Mouse (Mus musculus): Measurements from ENCODE around the gene Slc39a11. TPM values are rescaled to one million over a fixed set of nuclear protein-coding genes. Genes with fewer than 3 reads are reported as not detected.

The Slc39a11 gene
- total RNA-seq, 2 experiments from 2014 or later: 23.9 to 26.0 TPM

DNA sequence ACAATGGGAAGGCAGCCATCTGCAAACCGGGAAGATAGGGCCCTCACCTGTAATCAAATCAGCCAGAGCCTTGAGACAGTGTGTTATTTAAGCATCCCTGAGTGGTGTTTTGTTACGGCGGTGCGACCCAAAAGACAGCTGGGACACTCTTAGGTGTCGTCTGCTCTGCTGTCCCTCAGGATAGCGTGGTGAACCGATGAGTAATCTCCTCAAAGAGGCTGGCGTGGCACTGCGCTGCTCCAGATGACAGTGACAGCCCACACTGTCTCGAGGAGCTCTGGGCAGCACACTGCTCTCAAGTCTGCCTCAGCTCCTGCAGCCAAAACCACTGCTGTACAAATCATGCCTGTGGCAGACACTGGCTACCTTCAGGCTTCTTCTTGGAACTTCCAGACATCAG, 133.7 kb downstream of the Slc39a11 start:
- no peak for DNase-seq (ENCODE audit: low spot score in 2 of 2)

DNA sequence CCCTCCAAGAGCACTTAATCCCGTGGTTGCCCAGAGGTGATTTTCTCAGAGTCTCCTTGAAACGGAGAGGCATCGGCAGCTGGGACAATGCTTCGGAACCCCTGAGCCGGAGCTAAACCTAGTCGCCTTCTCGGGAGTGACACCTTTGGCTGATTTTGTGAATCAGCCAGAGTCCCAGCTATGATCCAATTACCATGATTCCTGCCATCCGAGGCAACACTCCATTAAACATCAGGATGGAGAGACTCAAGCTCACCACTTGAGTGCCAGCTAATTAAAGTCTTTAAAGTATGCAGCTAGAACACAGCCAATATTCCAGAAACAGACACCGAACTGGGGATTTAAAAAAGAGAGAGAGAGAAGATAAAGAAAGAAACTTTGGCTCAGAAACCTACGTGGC, 136.9 kb downstream of the Slc39a11 start:
- no peak for DNase-seq (ENCODE audit: low spot score in 2 of 2)

DNA sequence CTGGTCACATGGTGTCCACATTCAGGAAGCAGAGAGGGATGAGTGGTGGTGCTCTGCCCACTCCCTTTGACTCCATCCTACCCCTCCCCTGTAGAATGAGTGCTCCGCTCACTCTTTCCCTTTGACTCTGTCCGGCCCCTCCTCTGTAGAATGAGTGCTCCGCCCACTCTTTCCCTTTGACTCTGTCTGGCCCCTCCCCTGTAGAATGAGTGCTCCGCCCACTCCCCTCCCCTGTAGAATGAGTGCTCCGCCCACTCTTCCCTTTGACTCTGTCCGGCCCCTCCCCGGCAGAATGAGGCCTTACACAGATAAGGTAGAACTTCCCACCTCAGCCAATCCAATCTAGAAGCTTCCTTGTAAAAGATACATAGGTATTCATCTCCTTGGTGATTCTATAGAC, 137.7 kb downstream of the Slc39a11 start:
- DNase-seq (ENCODE audit: low spot score in 2 of 2): no peak

DNA sequence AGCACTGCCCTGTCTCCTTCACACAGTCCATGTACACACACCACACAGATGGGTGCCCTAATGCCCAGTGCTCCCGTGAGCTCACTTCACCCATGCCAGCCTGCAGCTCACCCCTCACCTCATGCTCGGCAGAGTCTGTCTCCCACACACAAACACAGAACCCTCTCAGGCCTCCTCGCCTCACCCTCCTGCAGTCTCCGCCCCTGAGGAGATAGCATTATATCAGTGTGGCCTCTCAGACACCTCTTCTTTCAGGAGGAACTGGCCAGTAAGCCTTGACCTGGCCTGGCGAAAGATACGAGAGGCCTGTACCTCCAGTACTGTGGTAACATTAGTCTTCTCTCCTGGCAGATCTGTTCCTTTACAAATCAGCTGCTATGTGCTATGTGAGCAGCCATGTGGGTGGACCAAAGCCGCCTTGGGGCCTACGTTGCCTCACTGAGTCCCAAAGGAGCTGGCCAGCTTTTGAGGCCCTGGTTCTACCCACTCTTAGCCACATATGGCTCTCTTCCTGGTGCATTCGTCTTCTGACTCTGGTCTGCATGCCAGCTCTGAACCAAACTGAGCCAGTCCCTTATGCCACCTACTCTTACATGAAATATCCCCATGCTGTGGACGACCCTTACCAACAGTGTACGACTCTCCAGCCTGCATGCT, 138.8 kb downstream of the Slc39a11 start:
- no peak for DNase-seq (ENCODE audit: low spot score in 2 of 2)

DNA sequence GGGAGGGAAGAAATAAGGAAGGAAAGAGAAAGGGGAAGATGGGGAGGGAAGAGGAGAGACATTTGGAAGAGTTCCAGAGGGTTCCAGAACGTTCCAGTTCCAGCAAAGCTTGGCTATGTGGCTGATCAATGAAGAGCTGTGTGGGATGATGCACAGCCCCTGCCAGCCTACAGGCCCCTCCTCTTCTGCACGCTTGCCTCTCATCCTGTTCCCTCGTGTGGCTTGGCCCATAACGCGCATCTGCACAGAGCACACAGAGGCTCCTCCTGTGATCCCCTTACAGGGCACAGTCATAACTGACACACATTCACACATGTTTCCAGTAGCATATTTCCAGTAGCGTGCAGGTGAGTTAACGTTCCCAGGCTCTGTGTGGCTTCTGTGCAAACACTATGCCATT, 139.6 kb downstream of the Slc39a11 start:
- no peak for DNase-seq (ENCODE audit: low spot score in 2 of 2)

DNA sequence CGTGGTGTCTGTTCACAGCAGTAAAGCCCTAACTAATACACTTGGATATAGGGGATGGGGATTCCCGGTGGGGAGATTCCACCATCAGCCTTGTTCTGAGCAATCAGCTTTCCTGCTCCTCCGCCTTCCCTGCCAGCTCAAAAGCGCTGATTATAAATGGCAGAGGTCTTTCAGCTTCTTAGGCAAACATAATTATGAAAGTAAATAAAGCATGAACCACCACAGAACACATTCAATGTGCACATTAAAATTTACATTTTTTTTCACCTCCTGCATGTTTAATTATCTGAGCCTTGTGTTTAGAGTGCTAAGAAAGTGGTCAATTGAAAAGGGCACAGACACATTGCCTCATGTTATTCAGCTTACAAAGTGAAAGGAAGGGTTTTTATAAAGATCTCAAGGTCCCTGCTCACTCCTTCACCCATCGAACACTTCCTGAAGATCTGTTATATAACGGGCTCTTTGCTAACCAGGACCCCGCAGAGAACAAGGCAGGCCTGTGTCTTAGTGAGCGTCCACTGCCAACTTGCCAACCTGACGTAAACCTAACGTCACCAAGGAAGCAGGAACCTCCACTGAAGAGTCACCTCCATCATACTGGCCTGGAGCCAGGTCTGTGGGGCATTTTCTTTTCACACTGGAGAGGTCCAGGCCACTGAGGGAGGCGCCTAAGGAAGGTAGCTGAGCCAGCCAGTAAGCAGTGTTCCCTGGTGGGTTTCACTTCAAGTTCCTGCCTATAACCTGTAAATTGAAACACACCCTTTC, 142.0 kb downstream of the Slc39a11 start:
- no peak for DNase-seq (ENCODE audit: low spot score in 2 of 2)

DNA sequence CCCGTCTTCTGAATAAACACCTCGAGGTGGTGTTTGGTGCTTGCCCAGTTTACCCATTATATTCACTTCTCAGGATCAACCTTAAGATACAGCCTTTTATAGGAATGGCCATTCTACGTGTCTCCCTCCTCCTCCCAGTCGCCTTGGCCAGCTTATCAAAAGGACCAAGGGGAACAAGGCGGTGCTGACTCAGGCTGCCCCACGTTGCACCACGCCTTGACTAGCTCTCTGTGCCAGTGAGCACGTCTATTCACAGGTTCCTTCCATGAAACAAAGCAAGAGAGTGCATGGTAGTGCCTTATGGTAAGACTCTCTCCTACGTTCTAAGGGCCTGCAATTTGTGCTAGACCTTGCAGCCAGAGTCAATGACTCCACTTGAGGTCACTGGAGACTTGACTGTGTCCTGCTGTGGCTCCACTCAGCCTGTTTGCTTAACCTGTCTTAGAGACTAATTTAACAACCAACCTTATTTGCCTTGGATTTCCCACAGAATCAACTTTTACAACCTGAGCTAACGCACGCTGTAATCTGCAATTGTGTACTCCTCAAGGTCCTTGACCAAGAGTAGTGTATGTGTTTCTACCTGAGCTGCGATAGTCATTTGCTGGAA, 144.2 kb downstream of the Slc39a11 start:
- no peak for DNase-seq (ENCODE audit: low spot score in 2 of 2)

DNA sequence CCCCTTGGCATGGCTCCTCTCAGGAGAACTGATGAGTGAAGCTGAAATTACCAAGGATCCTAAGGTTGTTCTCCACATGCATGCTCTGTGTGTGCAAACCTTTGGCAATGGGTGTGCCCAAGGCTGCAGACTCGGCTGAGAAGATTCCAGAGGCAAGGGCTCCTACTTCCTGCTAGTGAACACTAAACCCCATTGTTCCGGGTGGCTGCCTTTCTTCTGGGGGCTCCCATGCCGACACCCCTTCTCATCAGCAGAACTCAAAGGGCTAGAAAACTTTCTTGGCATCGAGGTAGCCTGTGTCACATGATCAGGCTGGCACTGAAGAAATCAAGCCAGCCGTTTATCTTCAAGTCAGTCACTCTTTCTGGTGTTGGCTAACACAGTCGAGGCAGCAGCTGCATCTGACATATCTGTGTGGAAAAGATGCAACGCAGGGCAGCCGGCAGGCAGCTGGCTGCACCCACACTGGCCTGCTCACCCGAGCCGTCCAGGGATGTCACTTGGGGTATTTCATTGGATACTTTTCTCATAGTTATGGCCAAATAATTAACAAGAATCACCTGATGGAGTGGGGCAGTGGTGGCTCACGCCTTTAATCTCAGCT, 145.3 kb downstream of the Slc39a11 start:
- no peak for DNase-seq (ENCODE audit: low spot score in 2 of 2)

DNA sequence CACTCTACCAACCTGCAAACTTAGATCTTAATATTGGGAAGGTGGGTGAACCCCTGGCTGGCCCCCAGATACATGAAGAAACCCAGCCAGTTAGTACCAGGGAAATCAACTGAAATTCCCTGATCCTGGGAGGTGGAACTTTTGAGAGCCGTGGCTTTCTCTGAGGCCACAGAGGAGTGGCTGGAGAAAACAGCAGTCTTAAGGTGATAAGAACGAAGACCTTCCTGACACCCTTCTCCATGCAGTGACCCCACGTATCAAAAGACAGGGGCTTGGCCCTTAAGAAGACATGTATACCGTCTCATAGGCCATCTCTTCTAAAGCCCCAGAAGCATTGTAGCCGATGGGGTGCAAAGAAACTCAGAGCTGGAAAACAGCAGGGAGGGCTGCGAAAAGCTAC, 146.9 kb downstream of the Slc39a11 start:
- no peak for DNase-seq (ENCODE audit: low spot score in 2 of 2)

DNA sequence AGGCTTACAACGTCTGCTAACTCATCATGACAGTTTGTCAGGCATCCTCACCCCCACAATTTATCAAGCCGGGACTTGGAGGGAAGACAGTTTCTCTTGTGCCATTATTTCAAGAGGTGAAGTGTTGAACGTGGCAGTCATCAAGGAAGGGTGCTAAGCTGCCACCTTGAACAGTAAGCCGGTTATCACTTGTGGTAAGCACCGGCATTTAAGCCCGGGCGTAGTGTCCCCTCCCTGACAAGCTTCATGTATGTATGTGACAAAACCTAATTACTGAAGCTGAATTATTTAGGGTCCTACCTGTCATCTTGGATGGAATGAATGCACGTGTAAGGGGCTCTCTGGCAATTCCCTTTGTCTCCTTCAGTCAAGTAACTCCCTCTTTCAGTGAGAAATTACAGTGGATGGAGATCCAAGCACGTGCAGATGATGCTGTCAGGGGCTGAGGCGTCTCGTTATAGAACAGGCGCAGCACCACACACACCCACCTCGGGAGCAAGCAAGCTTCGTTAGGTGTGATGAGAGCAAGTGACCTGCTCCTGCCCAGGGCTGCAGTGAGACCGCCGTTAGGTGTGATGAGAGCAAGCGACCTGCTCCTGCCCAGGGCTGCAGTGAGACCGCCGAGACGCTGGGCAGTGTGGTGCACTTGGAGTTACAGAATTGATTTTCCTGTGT, 149.1 kb downstream of the Slc39a11 start:
- no peak for DNase-seq (ENCODE audit: low spot score in 2 of 2)

DNA sequence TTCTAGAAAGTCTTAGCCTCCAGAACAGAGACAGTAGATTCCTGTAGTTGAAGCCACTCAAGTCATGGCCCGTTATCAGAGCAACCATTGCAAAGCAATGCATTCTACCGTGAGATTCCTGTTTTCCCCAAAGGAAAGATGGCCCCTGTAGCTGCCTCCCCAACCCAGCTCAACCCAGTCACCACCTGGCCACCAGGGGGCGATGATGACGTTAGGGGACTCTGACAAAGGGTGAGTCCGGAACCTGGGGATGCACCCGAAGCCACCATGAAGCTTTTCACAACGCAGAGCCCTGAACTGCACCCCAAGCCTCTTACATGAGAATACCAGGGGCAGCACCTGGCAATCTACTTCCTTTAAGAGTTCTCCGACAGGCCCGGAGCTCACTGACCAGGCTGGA, 151.0 kb downstream of the Slc39a11 start:
- DNase-seq (ENCODE audit: low spot score in 2 of 2): peak in 1 of 2 experiments; percentile 25

DNA sequence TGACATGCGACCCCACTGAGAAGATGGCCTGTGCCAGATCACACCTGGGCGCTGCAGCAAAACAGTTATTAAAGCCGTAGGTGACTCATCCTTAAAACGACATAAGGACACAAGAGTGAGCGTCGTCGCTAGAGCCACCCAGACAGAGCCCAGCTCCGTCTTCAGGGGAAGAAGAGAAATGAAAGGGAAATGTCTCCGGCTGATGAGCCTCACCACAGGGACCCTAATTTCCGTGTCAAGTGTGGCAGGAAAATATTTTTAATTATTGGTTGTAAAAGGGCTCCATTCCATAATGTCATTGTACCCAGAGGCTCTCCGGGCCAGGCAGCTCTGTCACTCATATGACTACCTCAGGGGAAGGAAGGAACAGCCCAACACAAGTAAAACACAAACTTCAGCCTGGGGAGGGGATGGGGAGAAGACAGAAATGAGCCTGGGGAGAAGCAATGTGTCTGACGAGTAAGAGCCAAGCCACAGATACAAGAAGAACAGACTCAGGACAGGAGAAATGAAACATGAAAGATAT, 155.8 kb downstream of the Slc39a11 start:
- DNase-seq (ENCODE audit: low spot score in 2 of 2): no peak

DNA sequence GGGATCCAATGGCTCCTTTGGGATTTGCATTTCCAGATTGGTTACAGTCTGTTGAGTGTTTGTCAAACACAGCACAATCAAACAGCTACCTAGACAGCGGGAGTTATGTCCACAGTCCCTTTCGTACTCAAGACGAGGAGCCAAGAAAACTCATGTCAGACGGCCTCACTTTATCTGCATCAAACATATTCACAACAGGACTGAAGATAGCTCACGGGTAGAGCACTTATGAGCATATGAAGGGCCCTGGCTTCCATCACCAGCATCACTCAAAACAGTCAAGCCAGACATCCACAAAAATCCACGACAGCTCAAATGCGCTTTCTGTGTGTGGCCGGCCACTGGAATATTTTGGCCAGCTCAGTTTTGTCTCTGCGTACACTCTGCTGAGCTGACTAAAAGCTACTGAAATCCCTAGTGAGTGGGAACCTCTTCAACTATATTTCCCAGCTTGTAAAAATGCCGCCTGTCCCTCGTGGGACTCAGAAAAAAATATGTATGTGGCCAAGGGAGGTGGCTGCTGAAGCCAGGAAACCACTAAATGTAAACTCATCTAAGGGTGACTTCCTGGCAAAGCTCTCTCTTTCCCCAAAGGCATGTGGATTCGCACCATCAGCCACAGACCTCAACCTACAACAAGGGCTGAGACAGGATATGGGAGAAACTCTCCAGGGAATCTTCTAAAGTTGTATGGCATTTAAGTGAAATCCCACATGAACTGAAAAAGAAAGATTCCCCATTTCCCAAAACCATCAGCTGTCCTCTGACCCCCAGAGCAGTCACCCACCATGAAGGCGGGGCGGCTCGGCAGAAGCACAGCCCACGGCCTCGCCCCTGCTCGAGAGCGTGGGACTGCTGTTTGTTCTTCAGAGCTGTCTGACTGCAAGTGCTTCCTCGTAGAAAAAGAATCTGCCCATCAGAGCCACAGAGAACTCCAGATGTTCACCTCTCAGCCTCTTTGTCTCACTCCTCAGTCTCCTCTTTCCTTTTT, 159.1 kb downstream of the Slc39a11 start:
- no peak for DNase-seq (ENCODE audit: low spot score in 2 of 2)

DNA sequence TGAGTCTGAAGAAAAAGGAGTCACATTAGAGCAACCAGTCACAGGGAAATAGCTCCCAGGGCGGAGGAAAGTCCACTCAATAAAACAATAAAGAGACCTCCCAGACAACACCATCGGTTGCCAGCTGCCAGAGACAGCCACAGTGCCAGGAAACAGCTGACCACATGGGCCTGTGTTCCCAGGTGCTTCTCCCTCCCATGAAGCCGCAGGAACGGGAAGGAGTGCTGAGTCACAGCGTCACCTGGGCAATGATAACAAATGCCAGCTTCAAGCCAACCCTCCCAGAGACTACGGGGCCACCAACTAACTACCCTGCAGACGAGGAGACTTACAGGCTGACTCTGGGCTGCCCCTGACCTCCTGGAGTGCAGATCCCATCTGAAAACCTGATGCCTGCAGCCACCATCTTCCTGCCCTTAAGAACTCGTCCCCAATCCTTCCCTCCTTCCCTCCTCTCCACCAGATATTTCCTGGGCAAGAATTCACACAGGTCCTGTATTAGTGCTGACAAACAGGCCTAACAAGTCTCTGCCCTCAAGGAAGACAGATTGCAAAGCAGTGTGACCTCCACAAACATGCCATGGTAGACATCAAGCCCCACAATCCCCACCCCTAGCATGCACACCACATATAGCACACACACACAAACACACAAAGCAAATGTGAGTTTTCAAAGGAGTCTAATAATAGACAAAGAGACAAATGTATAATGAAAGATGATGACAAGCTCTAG, 162.1 kb downstream of the Slc39a11 start:
- DNase-seq (ENCODE audit: low spot score in 2 of 2): no peak

DNA sequence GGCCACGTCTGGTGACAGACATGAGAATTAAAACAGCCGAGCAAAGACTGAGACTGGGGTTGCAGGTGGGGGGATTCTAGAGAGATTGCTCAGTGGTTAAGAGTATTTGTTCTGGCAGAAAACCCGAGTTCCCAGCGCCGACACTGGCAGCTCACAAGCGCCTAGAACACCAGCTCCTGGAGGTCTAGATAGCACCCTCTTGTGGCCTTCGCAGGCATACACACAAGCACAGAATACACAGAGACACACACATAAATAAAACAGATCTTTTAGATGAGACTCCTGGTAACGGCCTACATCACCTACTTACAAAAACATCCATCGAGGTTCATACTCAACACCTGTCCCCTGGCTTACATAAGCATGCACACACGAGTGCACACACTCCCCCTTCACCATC, 165.8 kb downstream of the Slc39a11 start:
- DNase-seq (ENCODE audit: low spot score in 2 of 2): no peak

DNA sequence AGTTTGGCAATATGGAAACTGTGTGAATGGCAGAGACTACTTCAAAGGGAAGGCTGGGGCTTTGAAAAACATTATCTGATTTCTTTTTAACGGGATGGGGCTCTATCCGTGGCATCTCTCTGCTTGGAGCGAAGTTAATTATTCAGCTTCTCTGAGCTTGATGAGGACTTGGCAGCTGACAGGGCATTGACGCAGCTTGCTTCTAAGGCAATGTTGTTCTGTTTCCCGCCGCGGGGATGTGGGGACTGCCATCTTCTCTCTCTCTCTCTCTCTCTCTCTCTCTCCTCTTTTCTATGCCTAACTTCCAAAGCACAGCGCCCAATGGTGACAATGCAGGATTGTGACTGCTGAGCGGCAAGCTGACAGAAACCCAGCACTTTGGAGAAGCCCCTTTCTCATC, 172.3 kb downstream of the Slc39a11 start:
- no peak for DNase-seq (ENCODE audit: low spot score in 2 of 2)

DNA sequence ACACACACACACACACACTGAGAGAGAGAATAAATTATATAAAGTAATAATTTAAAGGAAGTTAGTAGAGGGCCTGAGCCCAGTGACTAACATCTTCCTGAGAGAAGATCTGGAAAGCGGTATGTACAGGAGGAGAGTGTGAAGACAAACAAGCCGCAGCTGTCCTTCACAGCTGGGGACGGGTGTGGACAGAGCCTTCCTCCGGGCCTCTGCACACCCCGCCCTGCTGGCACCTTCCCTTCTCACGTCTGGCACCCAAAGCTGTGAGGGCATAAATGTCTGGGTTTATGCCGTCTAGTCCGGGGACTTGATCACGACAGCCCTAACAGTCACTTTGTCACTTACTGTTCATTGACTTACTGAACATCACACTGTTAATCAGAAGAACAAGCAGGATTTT, 173.2 kb downstream of the Slc39a11 start:
- DNase-seq (ENCODE audit: low spot score in 2 of 2): no peak

DNA sequence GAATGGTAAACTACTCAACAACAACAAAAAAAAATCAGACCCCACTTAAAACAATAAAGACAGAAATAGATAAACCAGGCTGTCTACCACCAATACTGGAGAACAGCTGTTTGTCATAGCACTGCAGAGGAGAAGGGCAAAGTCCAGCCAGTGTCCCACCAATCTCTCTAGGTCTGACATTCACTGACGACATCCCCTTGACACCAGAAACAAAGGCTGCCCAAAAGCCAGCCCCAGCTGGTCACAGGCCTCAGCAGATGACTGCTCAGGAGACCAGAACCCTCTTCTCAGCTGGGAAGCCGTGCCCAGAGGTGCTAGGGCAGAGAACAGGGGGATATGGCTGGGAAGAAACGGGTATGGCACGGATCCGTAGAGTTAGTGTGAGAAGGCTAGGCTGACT, 174.4 kb downstream of the Slc39a11 start:
- no peak for DNase-seq (ENCODE audit: low spot score in 2 of 2)

DNA sequence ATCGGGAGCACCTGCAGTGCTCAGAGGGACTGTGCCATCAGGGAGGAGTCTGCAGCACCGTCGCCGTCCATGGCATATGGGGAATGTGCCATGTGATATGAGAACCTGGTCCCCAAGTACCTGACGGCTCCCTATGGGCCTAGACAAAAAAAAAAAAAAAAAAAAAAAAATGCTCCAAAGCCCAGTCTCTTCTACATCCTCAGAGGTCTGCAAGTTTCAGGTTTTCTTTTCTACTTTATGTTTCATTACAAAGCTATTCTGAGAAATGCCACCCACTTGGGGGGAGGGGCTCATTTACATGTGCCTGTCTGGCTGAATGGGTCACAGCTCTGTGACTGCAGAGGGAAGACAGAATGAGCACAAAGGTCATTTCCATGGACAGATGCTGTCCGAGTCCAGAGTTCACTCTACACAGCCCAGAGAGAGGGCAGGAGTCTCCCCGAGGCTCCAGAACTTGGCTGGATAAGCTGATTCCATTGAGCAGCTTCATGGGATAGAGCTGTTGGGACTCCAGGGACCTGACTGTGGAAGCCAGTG, 175.8 kb downstream of the Slc39a11 start:
- DNase-seq (ENCODE audit: low spot score in 2 of 2): no peak
